Mouse (Mus musculus): ENCODE data around the gene Fto. TPM values are rescaled to one million over a fixed set of nuclear protein-coding genes. Genes with fewer than 3 reads are reported as not detected.

Fto gene
- 67.0 TPM for polyA plus RNA-seq (2014; fragmentation: Illumina TruSeq; extraction: RNeasy Lipid Tissue Mini Kit (QIAGEN cat#74804))

GRCm38 (mm10) chr8:91312835-91313832, at the start of gene Fto, which contains the start of gene Rpgrip1l:
Fto (plus strand) TSS chr8:91313525.
Rpgrip1l (minus strand) TSS chr8:91313262.

Other genes with a start within 250 kb of the Fto start
- gene Rbl2, start 243.5 kb upstream of the Fto start, polyA plus RNA-seq (2014; fragmentation: Illumina TruSeq; extraction: RNeasy Lipid Tissue Mini Kit (QIAGEN cat#74804)), result 71.8 TPM
- 55.0 TPM for gene Aktip, start 113.5 kb upstream of the Fto start, polyA plus RNA-seq (2014; fragmentation: Illumina TruSeq; extraction: RNeasy Lipid Tissue Mini Kit (QIAGEN cat#74804))
- gene Rpgrip1l, start 263 bp upstream of the Fto start, polyA plus RNA-seq (2014; fragmentation: Illumina TruSeq; extraction: RNeasy Lipid Tissue Mini Kit (QIAGEN cat#74804)), result 30.7 TPM